Mouse (Mus musculus): ENCODE data around the gene Pik3r1.

- TF ChIP-seq CTCF (IDR thresholded peaks at IDR 0.05; ENCODE audit: insufficient read depth, low read length) (no peak), POLR2A (IDR thresholded peaks at IDR 0.05; ENCODE audit: borderline replicate concordance, extremely low read depth, low read depth, low read length) (no peak)
Measured at GRCm38 (mm10) chr13:101680083-101680482, 87.9 kb downstream of the Pik3r1 start.
